38 mouse cellular contexts compared by ENCODE assay signal in the genomic region with DNA sequence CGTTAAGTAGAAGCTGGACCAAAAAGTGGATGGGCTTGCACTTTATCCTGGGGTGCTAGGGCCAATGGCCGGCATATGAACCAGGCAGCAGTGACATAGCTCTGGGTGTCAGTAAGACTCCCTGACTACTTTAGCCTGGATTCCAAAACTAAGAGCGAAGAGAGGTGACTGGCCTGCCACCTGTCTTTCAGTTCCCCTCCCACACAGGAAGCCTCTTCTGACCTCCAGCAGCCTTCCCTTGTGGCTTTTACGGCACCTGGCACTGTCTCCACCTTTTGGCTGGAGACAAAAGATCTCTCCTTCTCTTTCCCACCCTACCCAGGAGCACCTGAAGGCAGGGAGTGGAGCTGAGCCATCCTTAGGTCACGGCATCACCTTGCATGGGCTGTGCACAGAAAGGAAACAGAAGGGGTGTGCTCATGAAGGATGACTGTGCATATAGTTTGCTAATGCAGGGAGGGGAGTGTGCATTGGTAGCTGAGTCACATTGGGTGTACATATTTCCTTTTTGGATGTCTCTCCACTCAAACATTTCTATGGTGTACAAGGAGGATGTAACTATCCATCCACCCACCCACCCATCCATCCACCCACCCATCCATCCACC. TPM values are rescaled to one million over a fixed set of nuclear protein-coding genes. Genes with fewer than 3 reads are reported as not detected.
"Had no signal": no experiment of that assay in that cellular context is flagged by ENCODE, and none has a peak within 500 bp of the region (broad histone marks: within the 10 kb centered on the region; RNA-seq: fewer than 3 reads in every experiment).

No protein-coding gene starts in this region.

- H3K9ac ChIP-seq: heart, embryonic 13.5 days; heart, embryonic 15.5 days; hindbrain, embryonic 13.5 days; hindbrain, embryonic 15.5 days; intestine, embryonic 15.5 days; limb, embryonic 13.5 days; limb, embryonic 15.5 days; liver, embryonic 12.5 days had no signal

- H3K9me3 ChIP-seq: heart, embryonic 13.5 days; heart, embryonic 15.5 days; hindbrain, embryonic 13.5 days; hindbrain, embryonic 15.5 days; intestine, embryonic 15.5 days; limb, embryonic 13.5 days; limb, embryonic 15.5 days; liver, embryonic 12.5 days had no signal

- H3K27me3 ChIP-seq: hindbrain, embryonic 15.5 days; intestine, embryonic 15.5 days; limb, embryonic 15.5 days had no signal

- H3K4me2 ChIP-seq: heart, embryonic 11.5 days; heart, embryonic 13.5 days; heart, embryonic 15.5 days; hindbrain, embryonic 13.5 days; hindbrain, embryonic 15.5 days; intestine, embryonic 15.5 days; limb, embryonic 13.5 days; limb, embryonic 15.5 days; liver, embryonic 12.5 days had no signal

- H3K4me3 ChIP-seq: heart, adult 2 months; heart, embryonic 13.5 days; heart, embryonic 15.5 days; hindbrain, embryonic 13.5 days; hindbrain, embryonic 15.5 days; intestine, embryonic 15.5 days; limb, embryonic 13.5 days; limb, embryonic 15.5 days; liver, embryonic 12.5 days had no signal

- H3K36me3 ChIP-seq: heart, embryonic 13.5 days; heart, embryonic 15.5 days; hindbrain, embryonic 13.5 days; hindbrain, embryonic 15.5 days; intestine, embryonic 15.5 days; limb, embryonic 13.5 days; limb, embryonic 15.5 days; liver, embryonic 12.5 days had no signal

- H3K27ac ChIP-seq: heart, adult 2 months; heart, embryonic 13.5 days; heart, embryonic 15.5 days; hindbrain, embryonic 13.5 days; hindbrain, embryonic 15.5 days; hindbrain, postnatal 0 days; intestine, embryonic 15.5 days; kidney, postnatal 0 days; limb, embryonic 13.5 days; limb, embryonic 15.5 days; liver, embryonic 12.5 days had no signal

- DNase-seq: gastrocnemius, postnatal 14 days; gastrocnemius, postnatal 36 days; heart, adult 11 months; heart, adult 2 months; heart, postnatal 14 days; heart, postnatal 36 days; kidney, adult 18-20 months; kidney, adult 8-10 months; kidney, postnatal 14 days; layer of hippocampus, adult 9-11 months; layer of hippocampus, postnatal 36 days; left cerebral cortex, postnatal 4 days had no signal

- H3K4me1 ChIP-seq: heart, embryonic 13.5 days; heart, embryonic 15.5 days; hindbrain, embryonic 13.5 days; hindbrain, embryonic 15.5 days; intestine, embryonic 15.5 days; limb, embryonic 13.5 days; limb, embryonic 15.5 days had no signal

- ATAC-seq: hindbrain, postnatal 0 days; inflammation-experienced regulatory T-cells, adult 6 months; intestine, embryonic 15.5 days; intestine, postnatal 0 days; liver, embryonic 12.5 days had no signal

RNA-seq across cellular contexts. Expression of a gene that starts 22.5 kb away (rescaled TPM):
- total RNA-seq: heart, adult 2 months; heart, postnatal 36 days; layer of hippocampus, adult 8-10 months; layer of hippocampus, postnatal 14 days; layer of hippocampus, postnatal 36 days; left cerebral cortex, adult 18-20 months; left cerebral cortex, adult 8-10 months; left cerebral cortex, postnatal 25 days had no signal
- polyA plus RNA-seq: frontal cortex, adult 2 months; heart, embryonic 11.5 days; hindbrain, embryonic 11.5 days; limb, embryonic 11.5 days had no signal

RNA-seq across cellular contexts. Expression of a gene that starts 51.1 kb away (rescaled TPM):
- total RNA-seq: gastrocnemius, adult 8-10 months; gastrocnemius, postnatal 14 days; heart, postnatal 36 days; hindbrain, postnatal 0 days; layer of hippocampus, adult 18-20 months; layer of hippocampus, adult 8-10 months; layer of hippocampus, postnatal 14 days; layer of hippocampus, postnatal 36 days; left cerebral cortex, adult 18-20 months; left cerebral cortex, adult 8-10 months; left cerebral cortex, postnatal 10 days; left cerebral cortex, postnatal 25 days; left cerebral cortex, postnatal 4 days had no signal
- polyA plus RNA-seq: frontal cortex, adult 2 months; heart, postnatal 0 days; hindbrain, embryonic 11.5 days; hindbrain, embryonic 15.5 days; hindbrain, postnatal 0 days; kidney, embryonic 14.5 days; kidney, postnatal 0 days; limb, embryonic 11.5 days had no signal
